Mouse (Mus musculus): Measurements from ENCODE around the gene Rprd1b. TPM values are rescaled to one million over a fixed set of nuclear protein-coding genes. Genes with fewer than 3 reads are reported as not detected.

Gene Rprd1b
- total RNA-seq (2021) = 10 to 100 TPM; 47.9 to 54.9 TPM
- long read RNA-seq, experiment 1, full-length matches to known transcripts = 16 of 79 reads
- long read RNA-seq, experiment 1, partial matches to known transcripts = 51 of 79 reads
- long read RNA-seq, experiment 1, other reads (novel, unspliced or antisense) = 12 of 79 reads
- long read RNA-seq, experiment 2, full-length matches to known transcripts = 22 of 75 reads
- long read RNA-seq, experiment 2, partial matches to known transcripts = 2 of 75 reads
- long read RNA-seq, experiment 2, other reads (novel, unspliced or antisense) = 51 of 75 reads

DNA sequence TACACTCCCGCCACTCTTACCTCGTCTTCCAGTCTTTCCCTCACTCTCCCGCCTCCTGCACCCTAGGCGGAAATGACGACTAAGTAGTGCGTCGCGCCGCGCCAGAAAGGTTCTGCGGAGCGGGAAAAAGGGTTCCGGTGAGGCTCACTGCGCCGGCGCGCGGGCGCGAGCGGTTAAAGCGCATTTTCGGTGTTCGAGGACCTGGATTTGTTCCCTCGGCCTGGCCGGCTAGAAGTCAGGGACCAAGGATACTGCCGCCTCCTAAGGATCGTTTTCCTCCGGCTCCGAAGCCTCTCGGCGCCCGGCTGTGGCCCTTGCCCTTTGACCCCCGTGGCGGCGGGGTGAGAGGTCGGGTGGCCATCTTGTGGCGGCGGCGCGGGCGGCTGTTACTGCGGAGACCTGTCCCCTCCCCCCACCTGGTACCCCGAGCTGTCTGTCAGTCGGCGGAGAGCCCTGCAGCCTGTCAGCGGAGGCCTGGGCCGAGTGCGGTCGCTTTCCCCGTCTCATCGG is at the start of gene Rprd1b, which contains the start of gene Tti1:
Gene Rprd1b (plus strand): TSS at position 144 of the 510 bp plus-strand sequence.
Gene Tti1 (minus strand): TSS at position 80 of the 510 bp plus-strand sequence.
- peak; percentile 89 to 95 for DNase-seq (ENCODE audit: low spot score in 2 of 2)

DNA sequence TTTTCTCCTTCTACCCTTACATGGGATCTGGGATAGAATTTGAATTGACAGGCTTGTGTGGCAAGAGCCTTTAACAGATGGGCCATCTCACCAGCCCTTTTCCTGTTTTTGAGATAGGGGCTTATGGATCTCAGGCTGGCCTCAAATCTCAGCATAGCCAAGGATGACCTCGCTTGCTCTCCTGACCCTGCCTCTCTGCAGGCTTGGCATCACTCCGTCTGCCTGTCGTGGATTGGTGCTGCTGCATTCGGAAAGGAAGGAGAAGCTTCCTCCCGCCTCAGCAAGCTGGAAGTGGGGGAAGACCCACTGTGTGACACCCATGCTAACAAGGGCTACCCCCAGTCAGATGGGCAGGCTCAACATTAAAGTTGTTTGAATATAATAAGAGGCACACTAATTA is 49.1 kb upstream of the Rprd1b start:
- no peak for DNase-seq (ENCODE audit: low spot score in 2 of 2)

DNA sequence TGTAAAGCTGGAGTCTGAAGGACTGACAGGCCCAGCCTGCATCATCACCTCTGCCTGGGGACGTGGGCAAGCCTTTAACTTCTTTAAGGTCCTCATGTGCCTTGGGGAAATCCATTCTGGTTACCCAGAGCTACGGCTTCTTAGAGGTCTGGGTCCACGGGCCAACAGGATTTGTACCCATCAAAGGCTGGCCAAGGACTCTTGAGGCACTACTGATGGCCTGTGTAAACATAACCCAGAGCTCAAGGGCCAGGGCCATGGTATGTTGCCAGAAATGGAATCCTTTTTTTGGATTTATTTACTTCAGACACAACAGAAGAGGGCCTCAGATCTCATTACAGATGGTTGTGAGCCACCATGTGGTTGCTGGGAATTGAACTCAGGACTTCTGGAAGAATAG is 45.6 kb upstream of the Rprd1b start:
- DNase-seq (ENCODE audit: low spot score in 2 of 2) = no peak

DNA sequence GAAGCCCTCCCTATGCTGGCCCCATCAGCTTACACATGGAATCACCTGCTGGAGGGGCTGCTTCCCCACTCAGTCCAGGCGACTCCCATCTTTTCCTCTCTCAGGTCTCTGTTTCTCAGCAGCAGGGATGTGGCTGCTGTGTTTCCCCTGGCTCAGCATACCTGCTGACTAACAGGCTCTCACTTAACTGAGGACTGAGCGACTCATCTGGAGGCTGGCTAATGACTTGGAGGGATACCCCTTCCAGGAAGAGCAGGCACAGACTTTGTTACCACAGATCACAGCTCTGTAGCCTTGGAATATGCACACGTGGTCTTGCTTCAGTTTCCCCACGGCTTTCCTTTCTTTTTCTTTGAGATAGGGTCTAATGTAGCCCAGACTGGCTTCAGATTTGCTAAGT is 45.0 kb upstream of the Rprd1b start:
- DNase-seq (ENCODE audit: low spot score in 2 of 2) = no peak

DNA sequence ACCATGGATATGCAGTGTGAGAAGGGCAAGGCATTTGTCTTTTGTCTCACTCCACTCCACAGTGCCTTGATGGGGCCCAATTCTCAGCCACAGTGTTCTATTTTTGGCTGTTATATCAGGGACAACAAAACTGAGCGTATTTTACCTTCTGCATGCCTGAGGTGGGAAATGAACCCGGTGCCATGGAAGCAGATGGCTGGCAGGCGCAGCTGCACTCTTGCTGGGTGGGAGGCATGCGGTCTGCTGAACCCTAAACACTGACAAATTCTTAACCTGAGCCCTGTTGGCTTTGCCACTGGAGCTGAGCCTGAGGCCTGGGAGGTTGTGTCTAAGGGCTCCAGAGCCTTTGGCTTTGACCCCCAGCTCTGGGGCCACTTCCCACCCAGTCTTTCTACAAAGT is 42.7 kb upstream of the Rprd1b start:
- no peak for DNase-seq (ENCODE audit: low spot score in 2 of 2)

DNA sequence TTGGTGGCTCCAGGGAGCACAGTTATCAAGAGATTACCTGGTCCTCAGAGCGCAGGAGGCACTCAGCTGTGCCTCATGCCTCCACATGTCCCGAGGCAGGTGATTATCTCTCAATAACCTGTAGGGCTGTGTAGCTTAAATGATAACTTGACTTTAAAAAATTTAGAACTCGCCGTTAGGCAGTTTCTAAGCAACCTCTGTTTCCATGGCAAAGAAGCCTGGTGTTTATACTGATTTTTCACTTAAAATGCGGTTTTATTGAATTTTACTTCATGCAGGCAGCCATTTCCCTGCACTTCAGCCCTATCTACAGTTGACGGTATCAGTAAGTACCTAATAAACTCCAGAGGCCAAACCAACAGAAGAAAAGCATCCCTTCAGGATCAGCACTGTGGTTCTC is 42.1 kb upstream of the Rprd1b start:
- no peak for DNase-seq (ENCODE audit: low spot score in 2 of 2)

DNA sequence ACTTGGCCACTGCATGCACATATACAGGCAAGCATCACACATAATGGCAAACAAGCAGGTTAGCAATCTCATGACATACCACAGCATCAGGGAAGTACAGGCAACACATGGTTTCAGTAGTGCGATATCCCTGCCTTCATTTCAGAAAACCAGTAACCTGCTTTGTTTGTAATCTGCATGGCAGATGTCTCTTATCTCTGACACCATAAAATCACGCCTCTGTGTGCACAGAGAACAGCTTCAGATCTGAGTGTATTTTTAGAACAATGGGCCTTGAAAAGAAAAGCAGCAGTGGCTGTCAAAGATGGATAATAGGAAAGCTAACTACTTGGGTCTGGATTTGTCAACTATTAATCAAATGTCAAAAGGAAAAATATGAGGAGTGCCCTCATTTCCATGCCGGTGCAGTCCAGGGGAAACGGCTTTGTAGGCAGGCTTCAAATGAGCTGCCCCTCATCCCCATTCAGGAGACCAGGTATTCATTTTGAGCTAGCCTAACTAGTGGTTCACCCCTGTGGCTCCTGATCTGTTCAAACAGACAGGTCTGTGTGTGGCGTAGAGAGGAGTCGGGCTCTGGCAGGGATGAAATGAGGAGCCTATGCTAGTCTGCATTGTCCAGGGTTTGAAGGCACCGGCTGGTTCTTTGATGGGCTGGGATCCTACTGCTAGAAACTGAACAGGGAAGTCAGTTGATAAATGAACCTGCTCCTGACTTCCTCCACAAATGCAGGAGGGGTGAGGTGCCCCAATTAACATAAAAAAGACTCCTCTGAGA is 39.7 kb upstream of the Rprd1b start:
- DNase-seq (ENCODE audit: low spot score in 2 of 2) = no peak

DNA sequence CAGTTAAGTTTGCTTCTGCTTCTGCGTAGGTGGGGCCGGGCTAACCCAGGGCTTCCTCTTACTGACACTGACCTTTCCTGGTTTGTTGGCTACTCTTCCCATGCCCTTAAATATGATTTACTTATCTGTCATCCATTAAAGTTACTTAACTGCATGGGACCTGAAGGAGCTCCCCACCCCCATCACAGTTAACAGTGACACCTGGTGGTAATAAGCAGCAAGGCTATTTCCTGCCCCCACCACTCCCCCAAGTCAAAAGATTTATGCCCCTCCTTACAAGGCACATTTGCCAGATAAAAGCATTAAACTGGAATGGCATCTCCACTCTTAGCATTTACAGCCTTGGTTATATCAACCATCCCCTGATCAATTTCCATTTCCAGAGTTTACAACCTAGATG is 38.4 kb upstream of the Rprd1b start:
- no peak for DNase-seq (ENCODE audit: low spot score in 2 of 2)

DNA sequence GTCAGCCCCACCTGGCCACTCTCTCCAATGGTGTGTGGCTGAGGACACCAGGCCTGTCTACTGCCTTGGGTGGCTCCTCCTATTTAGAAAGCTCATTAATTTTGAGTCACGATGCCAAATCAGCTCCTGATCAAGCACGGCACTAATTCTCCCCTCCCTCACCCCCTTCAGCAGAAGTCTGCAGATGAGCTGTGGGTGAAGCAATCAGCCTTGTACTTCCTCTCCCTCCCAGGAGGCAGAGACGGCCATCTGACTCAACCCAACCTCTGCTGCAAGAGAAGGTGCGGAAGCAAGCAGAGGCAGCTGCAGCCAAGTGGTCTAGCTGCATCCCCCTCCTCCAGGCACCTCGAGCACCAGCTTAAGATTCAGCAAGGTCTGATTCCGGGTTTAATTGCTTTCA is 37.3 kb upstream of the Rprd1b start:
- no peak for DNase-seq (ENCODE audit: low spot score in 2 of 2)

DNA sequence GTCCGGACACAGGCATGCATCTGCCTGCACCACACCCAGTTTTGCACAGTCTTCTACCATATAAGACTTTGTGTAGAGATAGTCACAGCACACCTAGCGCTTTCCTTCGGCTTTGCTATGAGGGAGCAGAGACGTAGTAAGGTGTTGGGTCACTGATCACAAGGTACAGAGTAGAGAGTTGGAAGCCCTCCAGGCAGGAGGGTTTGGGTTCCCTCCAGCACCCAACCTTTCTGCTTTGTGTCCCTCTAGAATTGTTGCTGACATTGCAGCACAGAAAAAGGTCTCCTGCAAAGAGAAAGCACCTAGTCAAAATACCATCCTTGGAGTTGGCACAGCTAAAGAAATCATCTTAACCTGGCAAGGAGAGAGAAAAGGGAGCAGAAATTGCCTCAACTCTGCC is 35.8 kb upstream of the Rprd1b start:
- no peak for DNase-seq (ENCODE audit: low spot score in 2 of 2)

DNA sequence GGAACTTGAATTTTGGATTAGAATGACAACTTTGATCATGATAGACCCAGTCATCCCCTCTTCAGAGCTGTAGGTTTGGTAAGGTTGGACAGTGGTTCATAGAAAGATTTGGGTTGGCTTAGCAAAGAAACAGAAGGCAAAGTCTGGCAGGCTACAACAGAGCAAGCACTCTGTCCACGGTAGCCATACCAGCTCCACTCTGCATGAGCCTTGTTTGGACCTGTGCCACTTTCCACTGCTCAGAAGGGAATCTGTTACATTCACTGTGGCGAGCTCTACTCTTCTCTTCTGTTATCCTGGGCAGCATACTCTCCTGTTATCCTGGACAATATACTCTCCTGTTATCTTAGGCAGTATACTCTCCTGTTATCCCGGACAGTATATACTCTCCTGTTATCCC is 29.5 kb upstream of the Rprd1b start:
- DNase-seq (ENCODE audit: low spot score in 2 of 2) = no peak

DNA sequence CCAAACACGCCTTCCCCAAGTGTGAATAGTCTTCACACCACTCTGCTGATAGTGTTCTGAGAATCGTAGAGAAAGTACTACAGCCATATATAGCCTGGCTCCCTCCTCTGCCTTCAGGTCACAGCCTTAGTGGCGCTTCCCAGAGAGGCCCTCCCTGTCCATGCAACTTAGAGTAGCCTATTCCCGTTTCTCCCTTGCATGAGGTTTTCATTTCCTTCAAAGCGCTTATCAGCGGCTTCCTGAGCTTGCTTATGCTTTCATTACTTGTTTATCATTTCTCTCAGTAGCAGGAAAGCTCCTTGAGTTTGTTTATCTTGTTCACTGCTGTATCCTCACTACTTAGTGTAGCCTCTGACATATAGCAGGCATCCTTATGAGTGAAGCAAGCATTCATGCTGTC is 23.7 kb upstream of the Rprd1b start:
- DNase-seq (ENCODE audit: low spot score in 2 of 2) = no peak

DNA sequence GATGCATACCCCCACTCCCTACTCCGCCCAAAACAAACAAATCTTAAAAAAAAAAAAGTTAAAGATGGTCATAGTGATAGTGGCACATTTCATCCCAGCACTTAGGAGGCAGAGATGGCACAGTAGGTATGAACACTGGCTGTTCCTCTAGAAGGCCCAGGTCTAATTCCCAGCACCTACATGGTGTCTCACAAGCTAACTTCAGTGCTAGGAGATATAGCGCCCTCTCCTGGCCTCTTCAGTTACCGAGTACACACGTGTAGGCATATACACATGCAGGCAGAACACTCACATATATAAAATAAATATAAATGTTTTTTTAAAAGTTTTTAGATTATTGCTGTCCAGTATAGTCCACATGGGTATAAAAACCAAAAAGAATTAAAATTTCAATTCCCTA is 22.7 kb upstream of the Rprd1b start:
- no peak for DNase-seq (ENCODE audit: low spot score in 2 of 2)

DNA sequence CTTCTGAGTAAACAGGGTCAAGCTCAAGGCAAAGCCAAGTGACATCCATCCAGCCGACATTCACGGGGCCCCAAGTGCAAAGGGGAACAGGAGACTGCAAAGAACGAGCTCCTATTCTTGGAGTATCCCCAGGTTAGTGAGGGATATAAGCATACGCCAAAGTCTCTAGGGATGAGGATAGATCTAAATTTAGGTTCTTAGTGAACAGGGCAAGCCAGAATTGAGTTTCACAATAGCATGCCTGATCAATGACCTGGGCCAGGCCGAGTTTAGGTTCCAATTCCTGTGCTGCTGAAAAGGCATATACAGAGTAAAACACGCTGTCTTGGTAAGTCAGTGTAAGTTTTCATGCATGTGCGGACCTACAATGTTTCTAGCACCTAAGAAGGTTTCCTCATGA is 18.9 kb upstream of the Rprd1b start:
- DNase-seq (ENCODE audit: low spot score in 2 of 2) = no peak

DNA sequence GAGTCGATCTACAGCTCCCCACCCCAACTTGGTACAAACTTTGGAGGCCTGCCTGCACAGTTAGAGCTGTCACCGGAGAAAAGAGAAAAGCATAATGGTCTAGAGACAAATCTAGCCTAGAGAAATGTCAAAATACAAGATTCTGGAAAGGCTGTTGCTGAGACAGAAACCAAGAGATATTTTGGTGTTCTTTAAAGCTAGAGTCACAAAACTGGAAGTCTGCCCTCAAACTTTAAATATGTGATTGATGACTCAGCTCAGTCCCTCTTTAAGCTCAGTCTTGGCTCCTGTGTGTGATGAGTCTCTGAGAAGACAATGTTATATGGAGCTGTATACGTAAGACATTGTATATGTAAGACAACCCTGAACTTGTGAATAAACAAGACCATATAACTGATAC is 15.7 kb upstream of the Rprd1b start:
- DNase-seq (ENCODE audit: low spot score in 2 of 2) = no peak

DNA sequence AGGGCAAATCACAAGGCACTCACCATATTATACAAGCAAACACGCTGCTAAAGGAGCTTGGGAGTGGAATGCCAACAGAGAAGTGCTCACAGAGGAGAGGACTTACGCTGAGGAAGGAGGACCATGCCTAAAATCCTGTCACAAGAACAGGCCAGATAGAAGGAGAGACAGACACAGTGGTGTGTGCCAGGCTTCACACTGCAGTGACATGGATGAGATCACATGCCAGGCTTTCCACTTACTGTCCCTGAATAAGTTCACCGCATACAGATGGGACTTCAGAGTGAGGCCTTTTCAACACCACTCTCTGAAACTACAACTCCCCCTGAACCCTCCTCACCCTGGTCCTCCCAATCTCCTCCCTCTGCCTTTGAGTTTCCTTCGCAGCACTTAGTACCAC is 11.0 kb upstream of the Rprd1b start:
- no peak for DNase-seq (ENCODE audit: low spot score in 2 of 2)

DNA sequence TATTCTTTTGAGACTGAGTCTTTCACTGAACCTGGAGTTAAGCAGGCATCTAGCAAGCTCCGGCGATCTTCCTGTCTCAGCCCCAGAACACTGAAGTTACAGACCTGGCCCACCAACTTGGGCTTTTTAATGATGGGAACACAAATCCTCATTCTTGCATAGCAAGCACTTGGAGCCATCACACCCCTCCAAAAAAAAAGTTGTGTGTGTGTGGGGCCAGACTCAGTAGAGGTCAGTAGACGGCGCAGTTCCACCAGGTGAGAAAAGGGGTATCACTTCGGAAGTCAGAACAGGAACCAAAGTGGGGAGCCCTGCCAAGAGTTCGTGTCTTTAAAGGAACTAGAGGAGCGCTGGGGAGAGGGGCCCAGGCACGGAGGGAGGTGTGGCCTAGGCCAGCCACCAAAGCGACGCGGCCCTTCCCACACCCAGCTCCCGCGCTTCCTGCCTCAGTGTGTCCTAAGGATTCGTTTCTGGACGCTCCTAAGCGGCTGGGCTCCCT is 393 bp upstream of the Rprd1b start:
- DNase-seq (ENCODE audit: low spot score in 2 of 2) = no peak

DNA sequence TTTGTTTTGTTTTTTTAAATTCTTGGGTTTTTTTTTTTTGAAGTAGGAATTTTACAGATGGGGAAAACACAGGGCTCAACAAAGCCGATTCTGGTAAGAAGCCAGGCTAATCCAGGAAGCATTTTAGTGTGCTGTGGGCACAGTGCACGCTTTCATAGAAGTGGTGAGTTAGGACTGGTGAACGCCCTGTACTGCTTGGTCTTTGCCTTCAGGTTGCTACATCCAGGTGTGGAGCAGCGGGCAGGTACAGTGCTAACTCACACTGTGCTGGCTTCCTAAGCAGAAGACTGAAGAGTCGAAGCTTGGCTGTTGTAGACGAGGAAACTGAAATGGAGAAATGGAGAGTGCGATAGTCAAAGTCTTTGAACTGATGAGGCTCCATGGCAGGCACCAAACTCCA is 1.7 kb downstream of the Rprd1b start:
- no peak for DNase-seq (ENCODE audit: low spot score in 2 of 2)

DNA sequence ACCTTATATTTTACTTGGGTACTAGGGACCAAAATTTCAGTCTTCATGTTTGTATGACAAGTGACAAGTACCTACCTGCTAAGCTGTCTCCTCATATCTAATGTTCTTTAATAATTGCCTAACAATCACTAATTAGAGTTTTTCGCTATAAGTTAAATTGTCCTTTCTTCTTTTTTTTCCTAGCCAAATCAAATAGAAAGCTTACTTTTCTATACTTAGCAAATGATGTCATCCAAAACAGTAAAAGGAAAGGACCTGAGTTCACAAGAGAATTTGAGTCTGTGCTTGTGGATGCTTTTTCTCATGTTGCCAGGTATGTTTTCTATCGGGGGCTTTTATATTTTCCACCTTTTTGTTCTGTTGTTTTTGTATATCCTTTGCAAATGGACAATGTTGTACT is 7.5 kb downstream of the Rprd1b start:
- no peak for DNase-seq (ENCODE audit: low spot score in 2 of 2)

DNA sequence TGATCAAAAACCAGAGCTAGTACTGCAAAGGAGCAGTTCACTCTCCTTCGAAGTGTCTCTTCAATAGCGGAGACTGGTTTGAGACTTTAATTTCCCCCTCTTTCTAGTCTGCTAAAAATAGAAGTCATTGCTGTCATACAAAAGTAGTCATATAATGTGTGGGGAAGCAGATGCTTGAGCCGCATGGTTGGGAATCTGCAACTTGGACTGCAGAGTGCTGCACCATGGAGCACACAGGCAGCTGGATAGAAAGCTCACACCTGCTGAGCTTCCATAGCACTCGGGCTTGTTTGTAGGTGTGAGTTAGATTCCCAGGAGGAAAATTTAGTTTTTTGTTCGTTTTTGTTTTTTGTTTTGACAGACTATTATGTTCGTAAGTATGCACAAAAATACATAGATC is 8.1 kb downstream of the Rprd1b start:
- DNase-seq (ENCODE audit: low spot score in 2 of 2) = no peak

DNA sequence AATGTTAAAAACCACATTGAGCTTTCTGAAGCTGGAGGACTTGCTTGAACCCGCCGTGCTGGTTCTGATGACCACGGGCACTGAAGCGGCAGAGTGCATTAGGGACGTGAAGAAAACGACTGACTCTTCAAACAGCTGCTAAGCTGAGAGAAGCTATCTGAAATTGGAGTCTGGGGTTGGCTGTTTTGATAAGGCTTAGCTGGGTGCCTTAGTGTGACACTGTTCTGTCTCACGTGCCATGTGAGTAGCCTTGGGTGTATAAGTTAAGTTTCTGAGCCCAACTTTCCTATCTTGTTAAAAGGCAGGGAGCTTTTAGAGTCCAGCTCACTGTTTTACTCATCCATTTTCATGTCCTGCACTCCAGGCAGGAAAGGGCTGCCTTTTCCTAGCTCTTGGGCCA is 8.7 kb downstream of the Rprd1b start:
- DNase-seq (ENCODE audit: low spot score in 2 of 2) = no peak

DNA sequence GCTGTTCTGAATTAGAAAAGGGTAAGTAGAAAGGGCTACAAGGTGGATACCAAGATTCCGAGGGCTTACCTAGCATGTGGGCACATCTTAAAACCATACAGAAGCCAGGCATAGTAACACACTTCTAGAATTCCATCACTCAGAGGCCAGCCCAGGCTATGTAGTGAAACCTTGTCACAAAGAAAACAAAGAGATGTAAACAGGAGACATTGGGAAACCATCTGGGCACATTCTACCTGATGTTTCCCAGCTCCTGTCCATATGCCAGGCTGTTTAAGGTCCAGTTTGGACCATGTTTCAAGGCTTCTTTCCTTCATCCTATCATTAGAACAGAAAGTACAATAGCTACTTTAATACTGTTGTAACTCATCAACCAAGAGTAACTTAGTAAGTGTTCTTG is 9.3 kb downstream of the Rprd1b start:
- no peak for DNase-seq (ENCODE audit: low spot score in 2 of 2)

DNA sequence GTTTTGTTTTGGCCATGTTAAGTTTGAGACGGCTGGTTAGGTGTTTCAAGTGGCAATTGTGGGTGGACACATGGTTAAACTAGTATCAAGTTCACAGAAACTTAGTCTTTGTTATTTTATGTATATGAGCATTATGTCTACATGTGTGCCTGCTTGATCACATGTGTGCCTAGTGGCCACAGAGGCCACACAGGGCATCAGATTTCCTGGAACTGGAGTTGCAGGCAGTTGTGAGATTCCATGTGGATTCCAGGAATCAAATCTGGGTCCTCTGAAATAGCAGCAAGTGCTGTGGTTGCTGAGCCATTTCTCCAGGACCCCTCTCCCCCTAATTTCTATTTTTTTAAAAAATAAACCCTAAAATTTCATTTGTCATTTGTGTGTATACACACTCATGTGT is 11.4 kb downstream of the Rprd1b start:
- no peak for DNase-seq (ENCODE audit: low spot score in 2 of 2)
